Mouse (Mus musculus): Measurements from ENCODE around the gene Pde1a.

- TF ChIP-seq CTCF (IDR thresholded peaks at IDR 0.05; ENCODE audit: extremely low read depth, insufficient read length, insufficient replicate concordance, low read depth, low read length) = no peak
- TF ChIP-seq POLR2A (IDR thresholded peaks at IDR 0.05; ENCODE audit: low read depth, low read length) = no peak
These were observed 103.2 kb downstream of the Pde1a start for GRCm38 (mm10) chr2:80026053-80026452.
